Mouse (Mus musculus): ENCODE measurements around the gene Epb41l4b. TPM values are rescaled to one million over a fixed set of nuclear protein-coding genes. Genes with fewer than 3 reads are reported as not detected.
A peak's percentile ranks its signal among the peaks of the same experiment; 100 is the strongest.

The Epb41l4b gene
- total and polyA plus RNA-seq, 3 experiments, result 0.93 to 4.9 (median 2.0) TPM

DNA sequence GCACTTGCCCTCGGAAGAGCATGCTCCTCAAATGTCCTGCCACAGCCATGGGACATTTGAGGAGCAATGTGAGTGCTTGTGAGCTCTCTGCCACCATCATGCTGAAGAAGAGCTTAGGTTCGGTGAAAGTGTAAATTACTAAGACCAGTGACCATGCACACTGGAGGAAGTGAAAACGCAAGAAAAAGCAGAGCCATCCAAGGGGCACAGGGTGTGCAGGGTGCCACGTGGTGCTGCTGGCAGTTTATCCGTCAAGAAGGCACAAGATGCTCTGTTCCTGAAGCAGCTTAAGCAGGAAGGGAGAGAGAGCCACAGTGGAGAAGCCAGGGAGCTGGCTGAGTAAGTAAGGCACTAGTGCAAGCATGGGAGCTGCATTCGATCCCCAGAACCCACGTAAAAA lies 105.7 kb downstream of the Epb41l4b start:
- Histone ChIP-seq H3K4me3 (replicated peaks in 1 of 3; ENCODE audit: low read depth in 2 of 3, low read length in 2 of 3, poor library complexity in 1 of 3) (no peak overlapping the region), H3K9me3 (replicated peaks; ENCODE audit: low read length) (no peaks in the 10 kb centered on the region), H3K4me1 (ENCODE audit: control insufficient read depth in 1 of 2, insufficient read depth in 2 of 2) (peaks cover 5 to 10% of the 10 kb centered on the region in 2 experiments; a peak in 3 of 4 replicates), H3K9ac (ENCODE audit: insufficient read depth, low read depth) (no peak overlapping the region), H3K27me3 (replicated peaks) (no peaks in the 10 kb centered on the region), H3K27ac (ENCODE audit: insufficient read depth, low read depth) (no peak overlapping the region), H3K4me2 (ENCODE audit: insufficient read depth, low read depth, poor library complexity, severe bottlenecking) (no peak overlapping the region), H3K79me2 (replicated peaks; ENCODE audit: control insufficient read depth, extremely low read depth, insufficient read depth, poor library complexity, severe bottlenecking) (no peaks in the 10 kb centered on the region), H3K36me3 (replicated peaks in 1 of 2; ENCODE audit: control insufficient read depth in 1 of 2, insufficient read depth in 1 of 2, low read length in 1 of 2) (no peaks in the 10 kb centered on the region)
- in situ Hi-C loops (cut with MboI; ENCODE audit: low pct_ligation_motif_present, low pct_unique_long_range_greater_than_20kb, low sequenced_read_pairs), result no loop called here
- no peak for TF ChIP-seq ZC3H11A (IDR thresholded peaks at IDR 0.05; ENCODE audit: low read depth, low read length)
- no peak for TF ChIP-seq POLR2A (IDR thresholded peaks at IDR 0.05; ENCODE audit: low read depth, low read length)
- peak; percentile 71; the same call in 1 of the 2 replicates for TF ChIP-seq MYC (IDR thresholded peaks at IDR 0.05; ENCODE audit: low read depth, low read length)
- TF ChIP-seq SIN3A (IDR thresholded peaks at IDR 0.05; ENCODE audit: low read length), result no peak
- no peak for TF ChIP-seq IRF4 (IDR thresholded peaks at IDR 0.05; ENCODE audit: low read depth, low read length)
- TF ChIP-seq E2F4 (IDR thresholded peaks at IDR 0.05; ENCODE audit: insufficient replicate concordance, low read depth, low read length), result no peak
- peak; percentile 36; the same call in 1 of the 2 replicates for TF ChIP-seq BHLHE40 (IDR thresholded peaks at IDR 0.05; ENCODE audit: low read depth, low read length)
- TF ChIP-seq CHD2 (IDR thresholded peaks at IDR 0.05; ENCODE audit: low read length), result no peak
- TF ChIP-seq USF2 (conservative IDR thresholded peaks at IDR 0.05; ENCODE audit: low read depth, low read length), result no peak
- TF ChIP-seq JUND (conservative IDR thresholded peaks at IDR 0.05; ENCODE audit: low read depth, low read length), result no peak
- peak; percentile 79 for TF ChIP-seq MAX (IDR thresholded peaks at IDR 0.05; ENCODE audit: low read length)
- TF ChIP-seq POLR2AphosphoS2 (IDR thresholded peaks at IDR 0.05; ENCODE audit: low read depth, low read length), result no peak
- no peak for TF ChIP-seq NRF1 (IDR thresholded peaks at IDR 0.05; ENCODE audit: low read depth, low read length)
- no peak for TF ChIP-seq ELF1 (IDR thresholded peaks at IDR 0.05; ENCODE audit: low read depth, low read length)
- TF ChIP-seq CTCF (conservative IDR thresholded peaks at IDR 0.05 in 1 of 2, IDR thresholded peaks at IDR 0.05 in 1 of 2; ENCODE audit: low read depth in 2 of 2, low read length in 2 of 2), result no peak
- no peak for TF ChIP-seq RCOR1 (conservative IDR thresholded peaks at IDR 0.05; ENCODE audit: low read depth, low read length)
- TF ChIP-seq EP300 (IDR thresholded peaks at IDR 0.05; ENCODE audit: low read length), result 0 out of 2 replicates have a peak, but pooled peaks have one; percentile 24
- peak; percentile 34; the same call in 1 of the 2 replicates for TF ChIP-seq USF1 (IDR thresholded peaks at IDR 0.05; ENCODE audit: low read depth, low read length)
- TF ChIP-seq HCFC1 (IDR thresholded peaks at IDR 0.05; ENCODE audit: low read depth, low read length), result no peak
- DNase-seq (ENCODE audit: extremely low read depth), result peak; percentile 19
- dilution Hi-C loops (cut with MboI; ENCODE audit: extremely low pct_ligation_motif_present, extremely low pct_unique_long_range_greater_than_20kb, low sequenced_read_pairs), result no loop called here

- Histone ChIP-seq H3K27ac (ENCODE audit: insufficient read depth, low read depth) (no peak overlapping the region), H3K36me3 (replicated peaks in 1 of 2; ENCODE audit: control insufficient read depth in 1 of 2, insufficient read depth in 1 of 2, low read length in 1 of 2) (no peaks in the 10 kb centered on the region), H3K79me2 (replicated peaks; ENCODE audit: control insufficient read depth, extremely low read depth, insufficient read depth, poor library complexity, severe bottlenecking) (no peaks in the 10 kb centered on the region), H3K4me1 (ENCODE audit: control insufficient read depth in 1 of 2, insufficient read depth in 2 of 2) (peaks cover 5 to 10% of the 10 kb centered on the region in 2 experiments; a peak in 3 of 4 replicates), H3K9ac (ENCODE audit: insufficient read depth, low read depth) (no peak overlapping the region), H3K4me2 (ENCODE audit: insufficient read depth, low read depth, poor library complexity, severe bottlenecking) (no peak overlapping the region), H3K4me3 (replicated peaks in 1 of 3; ENCODE audit: low read depth in 2 of 3, low read length in 2 of 3, poor library complexity in 1 of 3) (no peak overlapping the region), H3K9me3 (replicated peaks; ENCODE audit: low read length) (no peaks in the 10 kb centered on the region), H3K27me3 (replicated peaks) (peaks cover 2% of the 10 kb centered on the region)
- no peak for DNase-seq (ENCODE audit: extremely low read depth)
- dilution Hi-C loops (cut with MboI; ENCODE audit: extremely low pct_ligation_motif_present, extremely low pct_unique_long_range_greater_than_20kb, low sequenced_read_pairs) (no loop called here), in situ Hi-C loops (cut with MboI; ENCODE audit: low pct_ligation_motif_present, low pct_unique_long_range_greater_than_20kb, low sequenced_read_pairs) (no loop called here)
- TF ChIP-seq POLR2A (IDR thresholded peaks at IDR 0.05; ENCODE audit: low read depth, low read length) (no peak), CTCF (conservative IDR thresholded peaks at IDR 0.05 in 1 of 2, IDR thresholded peaks at IDR 0.05 in 1 of 2; ENCODE audit: low read depth in 2 of 2, low read length in 2 of 2) (peak in 1 of 2 experiments; percentile 31; a peak in 1 of 4 replicates)
These were observed 109.1 kb downstream of the Epb41l4b start for GRCm38 (mm10) chr4:57034169-57034568.

Data from CH12.LX (cell line).